Mouse (Mus musculus): ENCODE measurements at regions not wholly inside any gene's neighbourhood (a gene's known extent, or its start where the extent isn't known, plus 50 kb on each side); places are given as distances from the start of the nearest gene placed in this dataset.

GRCm38 (mm10) chr11:20480632-20481031, 62.4 kb upstream of the Sertad2 start:
- TF ChIP-seq POLR2A (IDR thresholded peaks at IDR 0.05; ENCODE audit: insufficient read depth, low read length) (no peak), CTCF (IDR thresholded peaks at IDR 0.05; ENCODE audit: low read depth, low read length) (peak; percentile 20), EP300 (IDR thresholded peaks at IDR 0.05; ENCODE audit: insufficient read depth, low read depth, low read length) (no peak)
